Mouse (Mus musculus): ENCODE data around the gene Kcp.
A peak's percentile ranks its signal among the peaks of the same experiment; 100 is the strongest.

Gene Kcp

GRCm38 (mm10) chr6:29467583-29468354 is 40.0 kb downstream of the Kcp start, which contains the start of gene Atp6v1f:
Atp6v1f (plus strand) TSS chr6:29467718.
- peak; percentile 91 for DNase-seq (ENCODE audit: extremely low read depth, insufficient read length, low spot score)

- no peak for DNase-seq (ENCODE audit: extremely low read depth, insufficient read length, low spot score)
Measured at GRCm38 (mm10) chr6:29463388-29463787, 44.4 kb downstream of the Kcp start.

- DNase-seq (ENCODE audit: extremely low read depth, insufficient read length, low spot score) = no peak
Measured at GRCm38 (mm10) chr6:29461502-29461901, 46.2 kb downstream of the Kcp start.

DNA sequence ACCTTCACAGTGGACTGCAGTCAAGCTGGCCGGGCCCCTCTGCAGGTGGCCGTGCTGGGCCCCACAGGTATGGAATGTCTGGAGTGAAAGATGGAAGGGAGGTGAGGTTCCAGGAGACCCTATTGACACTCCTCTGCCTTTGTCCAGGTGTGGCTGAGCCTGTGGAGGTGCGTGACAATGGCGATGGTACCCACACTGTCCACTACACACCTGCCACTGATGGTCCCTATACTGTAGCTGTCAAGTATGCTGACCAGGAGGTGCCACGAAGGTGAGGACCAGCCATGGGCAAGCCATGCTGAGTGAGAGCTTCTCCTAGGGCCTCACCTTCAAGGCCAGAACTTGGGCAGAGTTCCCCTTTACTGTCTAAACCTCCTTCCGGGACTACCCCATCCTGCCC is 57.1 kb downstream of the Kcp start:
- no peak for DNase-seq (ENCODE audit: extremely low read depth, insufficient read length, low spot score)

DNA sequence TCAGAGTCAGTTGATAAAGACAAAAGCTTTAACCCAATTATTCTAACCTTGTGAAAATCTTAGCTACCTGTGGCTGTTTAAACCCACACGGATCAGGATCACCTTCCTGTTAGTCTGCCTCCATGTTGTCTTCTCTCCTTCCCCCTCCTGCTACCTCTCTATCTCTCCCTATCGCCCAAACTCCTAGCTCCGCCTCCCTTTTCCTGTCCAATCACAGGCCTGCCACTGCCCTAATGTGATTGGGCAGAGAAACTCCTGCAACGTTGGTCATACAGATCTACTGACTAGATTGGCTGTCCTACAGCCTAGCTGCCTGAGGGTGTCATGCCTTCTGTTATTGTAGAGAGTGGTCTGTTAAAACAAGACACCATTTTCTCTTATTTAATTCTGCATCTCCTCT is 57.9 kb downstream of the Kcp start:
- DNase-seq (ENCODE audit: extremely low read depth, insufficient read length, low spot score) = no peak

- DNase-seq (ENCODE audit: extremely low read depth, insufficient read length, low spot score) = no peak
Measured at GRCm38 (mm10) chr6:29445354-29445753, 62.4 kb downstream of the Kcp start.

GRCm38 (mm10) chr6:29444773-29445172 is 63.0 kb downstream of the Kcp start:
- no peak for DNase-seq (ENCODE audit: extremely low read depth, insufficient read length, low spot score)

- no peak for DNase-seq (ENCODE audit: extremely low read depth, insufficient read length, low spot score)
Measured at GRCm38 (mm10) chr6:29439789-29440188, 68.0 kb downstream of the Kcp start.

DNA sequence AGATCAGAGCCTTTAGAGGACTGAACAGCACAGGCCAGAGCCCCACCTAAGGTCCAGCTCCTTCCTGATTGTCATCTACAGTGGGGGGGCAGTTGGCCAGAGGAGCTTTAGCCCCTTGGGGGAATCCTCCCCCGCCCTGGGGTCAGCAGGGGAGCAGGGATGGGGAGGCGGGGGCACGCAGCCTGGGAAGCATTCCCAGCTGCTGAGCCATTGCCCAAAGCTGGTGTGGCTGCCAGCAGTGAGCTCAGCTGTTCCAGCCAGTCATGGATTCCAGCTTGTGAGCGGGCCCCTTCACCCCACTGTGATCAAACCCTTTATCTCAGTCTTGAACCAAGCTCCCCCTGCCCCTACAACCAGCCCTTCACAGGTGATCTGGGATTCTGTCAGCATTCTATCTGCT is 68.5 kb downstream of the Kcp start:
- no peak for DNase-seq (ENCODE audit: extremely low read depth, insufficient read length, low spot score)

- DNase-seq (ENCODE audit: extremely low read depth, insufficient read length, low spot score) = peak; percentile 80
Measured at GRCm38 (mm10) chr6:29436461-29436934, 71.3 kb downstream of the Kcp start.

DNA sequence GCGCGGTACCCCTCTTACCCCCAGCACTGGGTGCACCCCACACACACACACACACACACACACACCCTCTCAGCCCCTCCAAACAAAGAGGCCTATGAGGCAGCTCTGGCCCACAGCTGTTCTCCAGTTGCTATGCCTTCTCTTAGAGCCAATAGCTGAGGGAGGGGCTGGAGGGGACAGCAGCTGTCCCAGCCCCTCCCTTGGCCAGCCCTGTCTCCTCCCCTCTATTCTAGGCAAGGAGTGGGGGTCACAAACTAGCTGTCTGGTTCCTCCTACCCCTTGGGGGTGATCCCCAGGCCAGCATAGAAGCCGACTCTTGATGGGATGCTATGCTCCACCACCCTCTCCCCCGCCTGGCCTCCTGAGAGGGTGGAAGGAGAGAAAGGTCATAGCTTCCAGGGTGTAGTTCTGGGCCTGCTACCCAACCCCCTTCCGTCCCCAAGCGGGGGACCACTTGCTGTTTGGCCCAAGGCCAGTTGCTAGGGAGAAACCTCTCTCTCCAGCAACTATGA is 71.8 kb downstream of the Kcp start:
- no peak for DNase-seq (ENCODE audit: extremely low read depth, insufficient read length, low spot score)

DNA sequence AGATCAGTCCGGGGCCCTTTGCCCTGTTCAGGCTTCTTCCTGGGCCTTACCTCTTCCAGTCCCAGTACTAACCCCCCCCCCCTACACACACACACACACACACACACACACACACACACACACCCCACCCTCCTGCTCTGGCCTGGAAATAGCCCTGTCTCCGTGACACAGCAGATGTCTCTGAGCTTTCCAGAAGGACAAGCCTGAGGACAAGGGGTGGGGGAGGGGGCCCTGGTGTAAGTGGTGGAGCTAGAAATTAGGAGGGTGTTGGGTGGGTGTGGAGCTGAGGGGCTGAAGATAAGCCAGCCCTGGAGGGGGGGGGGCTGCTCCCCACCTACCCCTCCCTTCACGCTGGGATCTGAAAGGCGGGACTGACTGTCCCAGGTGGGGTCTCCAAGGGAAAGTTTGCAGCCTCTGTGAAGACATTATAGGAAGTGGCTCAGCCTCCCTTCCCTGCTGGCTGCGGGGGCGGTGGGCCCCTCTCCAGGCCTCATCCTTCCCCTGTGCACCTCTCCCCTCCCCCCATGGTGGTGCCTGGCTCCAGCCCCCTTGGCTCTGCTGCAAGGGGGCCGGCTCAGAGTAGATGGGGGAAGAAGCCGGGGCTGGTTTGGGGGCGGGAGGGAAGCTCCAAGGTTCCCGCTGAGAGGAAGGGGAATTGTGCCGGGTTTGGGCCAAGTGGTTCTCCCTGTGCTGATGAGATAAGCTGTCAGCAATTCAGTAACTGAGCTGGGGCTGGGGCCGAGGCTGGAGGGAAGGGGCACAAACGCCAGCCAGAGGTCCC is 72.7 kb downstream of the Kcp start:
- no peak for DNase-seq (ENCODE audit: extremely low read depth, insufficient read length, low spot score)

DNA sequence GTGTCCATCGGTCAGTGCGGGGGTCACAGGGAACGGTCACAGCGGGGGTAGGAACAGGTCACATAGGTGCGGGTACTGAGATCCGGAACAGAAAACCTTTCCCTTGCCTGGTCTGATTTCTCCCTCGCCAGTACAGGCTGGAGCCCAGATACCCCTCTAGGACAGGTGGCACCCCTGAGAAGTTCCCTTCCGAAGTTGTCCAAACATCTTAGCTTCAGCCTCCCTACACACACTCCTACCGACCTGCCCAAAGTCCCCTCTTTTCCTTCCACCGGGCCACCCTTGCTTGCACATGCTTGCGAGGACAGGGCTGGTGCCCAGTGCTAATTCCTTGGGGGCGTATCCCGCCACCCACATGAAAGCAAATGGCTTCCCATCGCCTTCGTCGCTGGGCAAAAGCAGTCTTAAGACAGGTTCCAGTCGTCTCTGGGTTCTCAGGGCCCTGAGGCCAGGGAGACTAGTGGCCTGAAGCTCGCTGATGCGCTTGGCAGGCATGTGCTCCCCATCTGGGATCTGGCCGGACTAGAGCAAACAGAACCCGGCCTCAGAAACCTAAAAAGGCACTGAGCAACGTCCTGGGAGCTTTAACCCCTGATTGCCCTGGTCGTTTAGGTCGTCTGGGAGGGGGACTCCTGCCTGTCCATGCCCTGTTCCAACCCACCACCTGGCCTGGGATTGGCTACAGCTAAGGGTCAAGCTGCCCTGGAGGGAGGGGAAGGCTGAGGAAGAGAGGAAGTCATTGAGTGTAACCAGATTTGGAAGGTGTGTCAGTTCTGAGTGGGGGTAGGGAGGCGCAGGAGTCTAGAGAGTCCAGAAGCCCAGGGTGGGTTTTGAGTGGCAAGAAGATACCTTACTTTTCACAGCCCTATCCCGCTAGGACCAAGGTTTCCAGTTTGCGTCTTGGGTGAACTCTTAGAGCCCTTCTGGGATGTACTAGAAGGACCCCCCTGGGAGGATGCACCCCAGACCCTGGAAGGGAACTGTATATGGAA is 73.7 kb downstream of the Kcp start:
- peak; percentile 65 for DNase-seq (ENCODE audit: extremely low read depth, insufficient read length, low spot score)

DNA sequence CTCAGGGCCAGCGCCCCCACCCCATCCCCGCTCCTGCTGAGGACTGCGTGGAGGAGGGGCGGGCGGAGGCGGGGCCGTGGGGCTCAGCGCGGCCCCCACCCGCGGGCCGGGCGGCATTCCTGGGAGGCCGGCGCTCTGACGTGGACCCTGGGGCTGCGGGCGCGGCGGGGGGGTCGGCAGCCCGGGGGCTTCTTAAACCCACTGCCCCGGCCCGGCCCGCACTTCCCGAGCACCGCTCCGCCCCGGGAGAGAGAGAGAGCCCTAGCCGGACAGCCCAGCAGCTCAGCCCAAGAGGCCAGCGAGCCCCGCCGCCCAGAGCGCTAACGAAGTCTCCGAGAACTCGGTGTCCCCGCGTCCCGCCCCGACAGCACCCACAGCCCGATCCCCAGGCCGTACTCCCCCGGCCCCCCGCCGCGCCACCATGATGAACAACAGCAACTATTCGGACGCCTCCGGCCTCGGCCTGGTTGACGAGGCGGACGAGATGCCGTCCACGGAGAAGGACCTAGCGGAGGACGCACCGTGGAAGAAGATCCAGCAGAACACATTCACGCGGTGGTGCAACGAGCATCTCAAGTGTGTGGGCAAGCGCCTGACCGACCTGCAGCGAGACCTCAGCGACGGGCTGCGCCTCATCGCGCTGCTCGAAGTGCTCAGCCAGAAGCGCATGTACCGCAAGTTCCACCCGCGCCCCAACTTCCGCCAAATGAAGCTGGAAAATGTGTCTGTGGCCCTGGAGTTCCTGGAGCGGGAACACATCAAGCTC is 74.5 kb downstream of the Kcp start, which contains the start of gene Flnc:
Gene Flnc, plus strand, starts transcription at position 219 of the 766 bp plus-strand sequence.
- peak; percentile 64 for DNase-seq (ENCODE audit: extremely low read depth, insufficient read length, low spot score)

- DNase-seq (ENCODE audit: extremely low read depth, insufficient read length, low spot score) = peak; percentile 51
Measured at GRCm38 (mm10) chr6:29432676-29433037, 75.1 kb downstream of the Kcp start.

DNA sequence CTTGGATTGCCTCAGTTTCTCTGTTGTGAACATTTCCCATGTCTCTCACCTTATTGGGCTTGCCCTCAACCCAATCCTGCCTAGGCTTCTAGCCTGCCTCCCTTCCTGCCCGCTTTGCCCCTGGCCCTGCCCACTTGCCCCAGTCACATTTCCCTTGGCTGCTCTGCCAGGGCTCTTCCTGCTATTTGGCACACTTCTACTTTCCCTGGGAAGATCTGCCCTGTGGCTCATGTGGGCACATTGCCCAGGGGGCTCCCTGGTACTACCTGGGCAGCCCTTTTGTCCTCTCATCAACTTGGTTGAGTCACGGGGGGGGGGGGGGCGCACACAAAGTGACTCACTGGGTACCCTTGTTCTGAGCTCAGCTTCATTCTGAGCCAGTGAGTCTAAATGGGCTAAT is 75.6 kb downstream of the Kcp start:
- peak; percentile 73 for DNase-seq (ENCODE audit: extremely low read depth, insufficient read length, low spot score)

- DNase-seq (ENCODE audit: extremely low read depth, insufficient read length, low spot score) = peak; percentile 60
Measured at GRCm38 (mm10) chr6:29431473-29431872, 76.3 kb downstream of the Kcp start.

DNA sequence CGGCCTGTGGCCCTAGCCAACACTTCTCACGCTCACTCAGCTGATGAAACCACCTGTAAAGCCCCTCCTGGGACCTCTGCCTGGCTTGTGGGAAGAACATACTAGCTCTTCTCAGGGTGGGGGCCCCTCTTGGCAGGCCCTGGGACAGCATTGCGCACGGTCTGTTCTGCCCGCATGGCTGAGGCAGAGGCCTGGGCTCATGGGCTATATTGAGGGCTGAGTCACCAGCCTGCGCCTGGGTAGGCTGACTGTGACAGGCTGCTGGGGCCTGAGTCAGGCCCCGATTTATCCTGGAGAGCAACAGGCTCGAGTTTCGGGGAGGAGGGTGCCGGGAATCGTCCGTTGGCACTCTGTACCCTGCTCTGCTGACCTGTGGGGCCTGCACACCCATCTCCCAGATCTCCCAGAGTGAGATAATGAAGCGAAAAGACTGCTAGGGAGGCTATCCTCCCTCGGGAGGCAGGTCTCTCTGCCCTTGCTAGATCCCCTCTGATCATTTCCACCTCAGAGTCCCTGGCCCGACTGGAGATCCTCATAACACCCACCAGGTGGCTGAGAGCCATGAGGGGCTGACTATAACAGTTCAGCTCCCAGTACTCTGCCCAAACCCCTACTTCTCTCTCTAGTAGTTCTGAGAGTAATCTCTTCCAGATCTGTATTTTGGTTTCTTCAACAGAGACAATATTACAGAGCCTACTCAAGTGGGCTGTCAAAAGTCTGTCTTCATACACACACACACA is 76.9 kb downstream of the Kcp start:
- DNase-seq (ENCODE audit: extremely low read depth, insufficient read length, low spot score) = peak; percentile 81

- no peak for DNase-seq (ENCODE audit: extremely low read depth, insufficient read length, low spot score)
Measured at GRCm38 (mm10) chr6:29428171-29428570, 79.6 kb downstream of the Kcp start.
